Mouse (Mus musculus) thymus, adult 2 months (tissue): ENCODE data around the gene Tnrc6c. TPM values are rescaled to one million over a fixed set of nuclear protein-coding genes. Genes with fewer than 3 reads are reported as not detected.

Experiments used
- DNase-seq: peaks from one replicate; pipeline ENCODE4 v3.0.0; 2021
- H3K27ac ChIP-seq: fragments of 200-500 bp; 2 replicates; pipeline ENCODE4 v1.5.1; 2012; ENCODE audit warnings: low read length, control low read depth; ENCODE audit not compliant: control insufficient read depth, insufficient read depth
- H3K27me3 ChIP-seq: fragments of 200-500 bp; 2 replicates; pipeline ENCODE4 v1.6.1; 2012; ENCODE audit warnings: mild to moderate bottlenecking, low read length, moderate library complexity, mixed read lengths; ENCODE audit not compliant: control insufficient read depth, insufficient read depth
- H3K36me3 ChIP-seq: fragments of 200-500 bp; 2 replicates; pipeline ENCODE4 v1.6.1; 2012; ENCODE audit warnings: mild to moderate bottlenecking, low read length, moderate library complexity; ENCODE audit not compliant: control insufficient read depth, insufficient read depth
- H3K4me1 ChIP-seq: fragments of 200-500 bp; replicated peaks from 2 replicates; pipeline ENCODE4 v1.6.1; 2012; ENCODE audit warnings: low read length; ENCODE audit not compliant: control insufficient read depth, insufficient read depth
- H3K4me3 ChIP-seq: fragments of 200-500 bp; 2 replicates; pipeline ENCODE4 v1.5.1; 2012; ENCODE audit warnings: mild to moderate bottlenecking, low read length, control low read depth, moderate library complexity; ENCODE audit not compliant: control insufficient read depth, insufficient read depth
- CTCF ChIP-seq: fragments of 200-500 bp; IDR thresholded peaks from 2 replicates; pipeline ENCODE4 v1.5.1; 2012; ENCODE audit warnings: mild to moderate bottlenecking, control low read depth, low read length, moderate library complexity, borderline replicate concordance; ENCODE audit not compliant: control insufficient read depth, poor library complexity, insufficient read depth; ENCODE audit errors: extremely low read depth
- POLR2A ChIP-seq: fragments of 200-500 bp; IDR thresholded peaks from 2 replicates; pipeline ENCODE4 v1.6.1; 2012; ENCODE audit warnings: mild to moderate bottlenecking, low read length, control low read depth, moderate library complexity; ENCODE audit not compliant: control insufficient read depth, poor library complexity, insufficient read depth; ENCODE audit errors: extremely low read depth
- WGBS: fragments of 180-500 bp; shearing (Covaris S2); methylation state at CpG from one replicate; pipeline ENCODE4 v1.1.7; 2018; 5-methylcytosine and 5-hydroxymethylcytosine counted together
- polyA plus RNA-seq: library from polyadenylated mRNA; depleted of rRNA; stranded (reverse); fragments of >200 nt; gene quantifications from 2 replicates; pipeline ENCODE4 v1.2.3, GENCODE M21; 2012

The Tnrc6c gene
- polyA plus RNA-seq, 1 experiment, result 75.0 TPM

- DNase-seq, result no peak
- TF ChIP-seq POLR2A, result no peak
- TF ChIP-seq CTCF, result no peak
- Histone ChIP-seq H3K36me3 (no peaks in the 10 kb centered on the region), H3K4me1 (peaks cover 2% of the 10 kb centered on the region; the same call in 1 of the 2 replicates), H3K27ac (no peak overlapping the region), H3K27me3 (no peaks in the 10 kb centered on the region), H3K4me3 (no peak overlapping the region)
- 84% methylated on average over 3 of the region's 3 CpGs for WGBS
Observed at GRCm38 (mm10) chr11:117633310-117633709, 20.8 kb upstream of the Tnrc6c start.

DNA sequence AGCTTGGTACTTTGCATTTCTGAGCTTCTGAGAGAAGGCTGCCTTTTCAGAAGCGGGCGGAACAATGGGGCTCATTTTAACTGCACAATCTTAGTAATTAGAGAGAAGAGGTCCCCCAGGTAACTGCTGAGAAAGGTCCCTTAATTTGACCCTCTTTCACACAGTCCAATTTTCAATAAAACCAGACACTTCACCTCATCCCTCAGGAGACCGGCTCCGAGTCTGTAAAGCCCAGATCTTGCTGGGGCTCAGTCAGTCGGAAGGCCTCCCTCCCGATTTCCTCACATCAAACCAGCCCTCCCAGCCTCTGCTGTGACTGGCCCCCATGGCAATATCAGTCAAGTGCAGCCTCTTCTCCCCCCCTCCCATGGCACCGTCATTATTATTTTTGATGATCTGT lies 15.7 kb upstream of the Tnrc6c start:
- no peaks in the 10 kb centered on the region for H3K36me3 ChIP-seq
- no peaks in the 10 kb centered on the region for H3K27me3 ChIP-seq
- DNase-seq, result no peak
- no peak overlapping the region for H3K4me3 ChIP-seq
- 67% methylated on average over 7 of the region's 7 CpGs for WGBS
- no peak overlapping the region; the same call in 1 of the 2 replicates for H3K27ac ChIP-seq
- no peak for TF ChIP-seq CTCF
- TF ChIP-seq POLR2A, result no peak
- peaks cover 13% of the 10 kb centered on the region for H3K4me1 ChIP-seq

DNA sequence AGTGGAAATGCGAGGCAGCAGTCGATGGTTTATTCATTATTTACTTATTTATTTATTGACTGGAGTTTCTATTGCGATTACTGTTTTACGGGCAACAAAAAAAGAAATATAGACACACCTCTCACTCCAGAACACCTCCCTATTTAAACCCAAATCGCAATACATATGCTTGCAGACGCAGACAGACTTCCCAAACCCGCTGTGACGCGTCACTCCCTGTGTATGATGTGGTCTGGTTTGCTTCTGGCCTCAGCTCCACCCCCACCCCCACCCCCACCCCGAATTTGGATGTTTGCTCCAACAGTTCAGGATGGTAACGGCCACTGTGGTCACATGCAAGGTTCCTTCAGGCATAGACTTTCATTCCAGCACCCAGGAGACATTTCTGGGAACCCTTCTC lies 15.3 kb upstream of the Tnrc6c start:
- 35% methylated on average over 11 of the region's 11 CpGs for WGBS
- H3K27ac ChIP-seq, result peak overlapping the region; percentile 96
- H3K36me3 ChIP-seq, result no peaks in the 10 kb centered on the region
- no peaks in the 10 kb centered on the region for H3K27me3 ChIP-seq
- DNase-seq, result peak; percentile 19
- TF ChIP-seq POLR2A (no peak), CTCF (no peak)
- peak overlapping the region; percentile 49 for H3K4me3 ChIP-seq
- H3K4me1 ChIP-seq, result peaks cover 13% of the 10 kb centered on the region

DNA sequence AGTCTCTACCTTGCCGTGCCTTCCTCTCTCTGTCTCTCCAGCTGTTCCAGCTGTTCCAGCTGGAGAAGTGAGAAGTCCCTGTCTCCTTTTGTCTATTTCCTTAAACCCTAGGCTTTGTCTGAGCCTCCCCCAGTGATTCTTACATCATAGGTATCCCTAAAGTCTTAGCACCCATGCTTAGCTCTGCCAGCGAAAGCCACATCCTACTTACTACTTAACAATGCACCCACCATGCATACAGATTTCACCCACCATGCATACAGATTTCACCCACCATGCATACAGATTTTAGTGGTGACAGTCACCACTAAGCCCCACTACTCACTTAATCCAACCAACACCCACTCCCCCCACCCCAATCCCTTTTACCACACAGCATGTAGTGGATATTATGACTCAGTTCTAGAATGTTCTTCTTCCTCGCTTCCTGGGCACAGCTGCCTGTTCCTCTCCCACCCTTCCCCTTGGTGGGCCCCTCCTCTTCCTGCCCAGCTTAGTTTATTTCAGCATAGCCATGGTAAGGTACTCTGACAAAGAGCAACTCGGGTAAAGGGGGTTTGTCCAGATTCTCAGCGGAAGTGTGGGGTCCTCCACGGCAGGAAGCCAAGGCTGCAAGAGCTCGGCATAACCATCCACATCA lies 14.6 kb upstream of the Tnrc6c start:
- 14% methylated on average over 7 of the region's 7 CpGs for WGBS
- Histone ChIP-seq H3K36me3 (no peaks in the 10 kb centered on the region), H3K4me3 (peak overlapping the region; percentile 49), H3K27me3 (no peaks in the 10 kb centered on the region), H3K4me1 (peaks cover 13% of the 10 kb centered on the region), H3K27ac (peak overlapping the region; percentile 96)
- DNase-seq, result peak; percentile 77
- TF ChIP-seq POLR2A, result peak; percentile 33; the same call in 1 of the 2 replicates
- TF ChIP-seq CTCF, result no peak

- H3K4me1 ChIP-seq, result peaks cover 13% of the 10 kb centered on the region
- TF ChIP-seq POLR2A (no peak), CTCF (no peak)
- WGBS, result 95% methylated on average over 2 of the region's 2 CpGs
- DNase-seq, result no peak
- H3K4me3 ChIP-seq, result no peak overlapping the region
- H3K36me3 ChIP-seq, result no peaks in the 10 kb centered on the region
- H3K27me3 ChIP-seq, result no peaks in the 10 kb centered on the region
- no peak overlapping the region for H3K27ac ChIP-seq
Observed at GRCm38 (mm10) chr11:117642181-117642580, 11.9 kb upstream of the Tnrc6c start.

GRCm38 (mm10) chr11:117643240-117643639 lies 10.8 kb upstream of the Tnrc6c start:
- Histone ChIP-seq H3K27ac (no peak overlapping the region), H3K27me3 (no peaks in the 10 kb centered on the region), H3K4me3 (no peak overlapping the region), H3K4me1 (peaks cover 12% of the 10 kb centered on the region), H3K36me3 (no peaks in the 10 kb centered on the region)
- no peak for TF ChIP-seq POLR2A
- TF ChIP-seq CTCF, result no peak
- DNase-seq, result no peak
- 96% methylated on average over 10 of the region's 10 CpGs for WGBS
